Mouse (Mus musculus): ENCODE data around the gene Brpf3.

GRCm38 (mm10) chr17:28854377-28854776 is 53.5 kb downstream of the Brpf3 start:
- TF ChIP-seq CHD1 (IDR thresholded peaks at IDR 0.05; ENCODE audit: low read depth, low read length) (no peak), POLR2A (IDR thresholded peaks at IDR 0.05; ENCODE audit: low read depth, low read length) (no peak), EP300 (IDR thresholded peaks at IDR 0.05; ENCODE audit: low read length) (no peak), MAX (IDR thresholded peaks at IDR 0.05; ENCODE audit: low read length) (no peak), UBTF (IDR thresholded peaks at IDR 0.05; ENCODE audit: low read depth, low read length) (no peak), ZKSCAN1 (IDR thresholded peaks at IDR 0.05; ENCODE audit: borderline replicate concordance, low read depth, low read length) (no peak), IRF4 (IDR thresholded peaks at IDR 0.05; ENCODE audit: low read depth, low read length) (no peak), CTCF (conservative IDR thresholded peaks at IDR 0.05 in 1 of 2, IDR thresholded peaks at IDR 0.05 in 1 of 2; ENCODE audit: low read depth in 2 of 2, low read length in 2 of 2) (no peak), BHLHE40 (IDR thresholded peaks at IDR 0.05; ENCODE audit: low read depth, low read length) (no peak)
